Mouse (Mus musculus) liver, adult 2 months (tissue): ENCODE measurements around the gene Nbea. TPM values are rescaled to one million over a fixed set of nuclear protein-coding genes. Genes with fewer than 3 reads are reported as not detected.
A peak's percentile ranks its signal among the peaks of the same experiment; 100 is the strongest.

Experiments
- DNase-seq: peaks from one replicate; pipeline ENCODE4 v3.0.0-alpha.2; 2011; ENCODE audit warnings: low read depth, low spot score; ENCODE audit errors: extremely low read depth
- H3K27ac ChIP-seq: fragments of 200-500 bp; replicated peaks from 2 replicates; pipeline ENCODE4 v1.5.1; 2012; ENCODE audit warnings: low read depth, mild to moderate bottlenecking, control low read depth, inconsistent platforms, low read length; ENCODE audit not compliant: insufficient read depth
- H3K27me3 ChIP-seq: fragments of 200-500 bp; 2 replicates; pipeline ENCODE4 v1.6.1; 2012; ENCODE audit warnings: mild to moderate bottlenecking, moderate library complexity, low read length, inconsistent platforms; ENCODE audit not compliant: control insufficient read depth, insufficient read depth
- H3K36me3 ChIP-seq: fragments of 200-500 bp; 2 replicates; pipeline ENCODE4 v1.6.1; 2012; ENCODE audit warnings: low read length, inconsistent platforms; ENCODE audit not compliant: control insufficient read depth, insufficient read depth
- H3K4me1 ChIP-seq: fragments of 200-500 bp; 2 replicates; pipeline ENCODE4 v1.6.1; 2011; ENCODE audit warnings: low read length; ENCODE audit not compliant: control insufficient read depth, insufficient read depth
- H3K4me3 ChIP-seq: fragments of 200-500 bp; 2 replicates; pipeline ENCODE4 v1.5.1; 2011; ENCODE audit warnings: low read depth, mild to moderate bottlenecking, control low read depth, low read length, moderate library complexity; ENCODE audit not compliant: insufficient read depth
- H3K79me2 ChIP-seq: fragments of 200-500 bp; 2 replicates; pipeline ENCODE4 v1.6.1; 2012; ENCODE audit warnings: inconsistent platforms, mild to moderate bottlenecking, low read length, moderate library complexity; ENCODE audit not compliant: control insufficient read depth, insufficient read depth
- H3K9ac ChIP-seq: fragments of 200-500 bp; 2 replicates; pipeline ENCODE4 v1.6.1; 2012; ENCODE audit warnings: low read depth, mild to moderate bottlenecking, control low read depth, inconsistent platforms, low read length
- CTCF ChIP-seq: fragments of 200-500 bp; IDR thresholded peaks from 2 replicates; pipeline ENCODE4 v1.5.1; 2011; ENCODE audit warnings: low read depth, low read length, control low read depth
- POLR2A ChIP-seq: fragments of 200-500 bp; IDR thresholded peaks from 2 replicates; pipeline ENCODE4 v1.6.1; 2011; ENCODE audit warnings: low read length, control low read depth; ENCODE audit not compliant: insufficient read depth; ENCODE audit errors: extremely low read depth
- WGBS: fragments of 180-500 bp; shearing (Covaris S2); methylation state at CpG from one replicate; pipeline ENCODE4 v1.1.7; 2018; 5-methylcytosine and 5-hydroxymethylcytosine counted together
- polyA plus RNA-seq: library from polyadenylated mRNA; depleted of rRNA; stranded (reverse); fragments of >200 nt; gene quantifications from 2 replicates; pipeline ENCODE4 v1.2.3, GENCODE M21; 2012
- total RNA-seq: library from RNA; depleted of rRNA; stranded (reverse); fragments of >200 nt; gene quantifications from 2 replicates; pipeline ENCODE4 v1.2.3, GENCODE M21; 2014

The Nbea gene
- total and polyA plus RNA-seq, 2 experiments = 0.38 to 1.9 TPM

DNA sequence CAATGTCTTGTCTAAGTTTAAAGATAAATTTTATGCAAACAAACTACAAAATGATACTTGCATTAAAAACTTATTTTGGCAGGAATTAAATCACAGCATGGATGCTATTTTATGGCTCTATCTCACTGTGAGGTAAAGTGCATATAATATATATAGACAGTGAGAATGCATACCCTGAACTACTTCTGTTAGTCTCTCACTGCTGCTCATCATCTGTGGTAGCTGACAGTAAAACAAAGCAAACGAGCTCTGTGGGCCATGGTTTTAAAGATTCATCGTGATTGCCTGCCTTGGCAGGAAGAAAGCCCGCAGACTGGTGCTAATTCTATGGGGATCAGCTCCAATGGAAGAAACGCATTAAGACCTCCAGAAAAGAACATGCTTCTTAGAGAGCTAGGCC lies 294.3 kb downstream of the Nbea start:
- Histone ChIP-seq H3K79me2 (no peaks in the 10 kb centered on the region), H3K4me3 (no peak overlapping the region), H3K9ac (no peak overlapping the region), H3K27ac (no peak overlapping the region), H3K4me1 (peaks cover 2% of the 10 kb centered on the region; the same call in 1 of the 2 replicates), H3K36me3 (no peaks in the 10 kb centered on the region), H3K27me3 (no peaks in the 10 kb centered on the region)
- TF ChIP-seq POLR2A (no peak), CTCF (no peak)
- WGBS = 89% methylated on average over 4 of the region's 4 CpGs
- DNase-seq = no peak

- H3K9ac ChIP-seq = no peak overlapping the region
- H3K4me1 ChIP-seq = peaks cover 2% of the 10 kb centered on the region; the same call in 1 of the 2 replicates
- H3K79me2 ChIP-seq = no peaks in the 10 kb centered on the region
- TF ChIP-seq POLR2A (no peak), CTCF (no peak)
- no peaks in the 10 kb centered on the region for H3K27me3 ChIP-seq
- DNase-seq = no peak
- no peak overlapping the region for H3K4me3 ChIP-seq
- WGBS = 88% methylated on average over 2 of the region's 2 CpGs
- no peak overlapping the region for H3K27ac ChIP-seq
- no peaks in the 10 kb centered on the region for H3K36me3 ChIP-seq
Measured at GRCm38 (mm10) chr3:55887829-55888210, 295.7 kb downstream of the Nbea start.

GRCm38 (mm10) chr3:55887193-55887828 lies 296.2 kb downstream of the Nbea start:
- Histone ChIP-seq H3K79me2 (no peaks in the 10 kb centered on the region), H3K4me3 (no peak overlapping the region), H3K27me3 (no peaks in the 10 kb centered on the region), H3K9ac (no peak overlapping the region), H3K36me3 (no peaks in the 10 kb centered on the region), H3K4me1 (peaks cover 2% of the 10 kb centered on the region; the same call in 1 of the 2 replicates), H3K27ac (no peak overlapping the region)
- WGBS = 51% methylated on average over 10 of the region's 10 CpGs
- DNase-seq = peak; percentile 4
- TF ChIP-seq CTCF (no peak), POLR2A (no peak)

DNA sequence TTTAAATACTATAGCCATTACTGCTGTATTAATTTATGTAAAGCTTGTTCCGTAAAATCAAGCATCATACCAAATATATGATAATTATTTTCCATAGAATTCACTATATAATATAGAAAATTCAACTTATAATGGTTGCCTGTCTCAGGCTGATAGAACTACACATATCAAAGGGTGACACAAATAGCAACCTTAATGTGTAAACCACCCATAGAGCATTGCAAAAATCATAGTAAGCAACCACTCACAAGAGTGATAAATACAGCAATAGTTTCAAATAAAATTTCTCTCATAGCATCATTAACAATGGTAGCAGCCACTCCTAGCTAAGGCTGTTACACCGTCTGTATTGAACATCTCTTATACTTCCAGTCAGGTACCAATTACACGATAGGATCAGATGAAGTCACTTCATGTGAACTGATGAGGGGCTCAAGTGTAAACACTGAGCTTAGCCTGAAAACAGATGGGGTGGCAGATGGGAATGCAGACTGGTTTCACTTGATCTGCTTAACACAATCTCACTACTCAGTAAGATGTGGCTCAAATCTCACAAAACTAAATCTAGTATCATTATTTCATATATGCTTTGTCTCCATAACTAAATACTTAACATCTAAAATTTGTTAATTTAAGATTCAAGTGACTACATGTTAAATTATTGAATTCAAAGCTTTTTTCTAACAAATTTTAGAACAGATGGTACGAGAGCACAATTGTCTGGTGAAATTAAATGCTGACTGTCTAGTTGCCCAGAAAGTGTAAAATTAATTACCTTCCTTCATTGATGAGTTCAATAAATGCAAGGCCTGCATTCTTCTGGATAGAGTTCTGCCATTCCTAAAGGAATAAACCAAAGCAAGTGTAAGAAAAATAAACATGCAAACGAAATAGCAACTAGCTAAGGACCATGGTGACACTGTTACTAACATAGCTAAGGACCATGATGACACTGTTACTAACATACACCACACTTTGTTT lies 310.3 kb downstream of the Nbea start:
- no peaks in the 10 kb centered on the region for H3K27me3 ChIP-seq
- H3K9ac ChIP-seq = no peak overlapping the region
- no peaks in the 10 kb centered on the region for H3K79me2 ChIP-seq
- WGBS = 86% methylated on average over 5 of the region's 5 CpGs
- H3K4me1 ChIP-seq = no peaks in the 10 kb centered on the region
- no peak for DNase-seq
- no peak overlapping the region for H3K27ac ChIP-seq
- H3K36me3 ChIP-seq = no peaks in the 10 kb centered on the region
- H3K4me3 ChIP-seq = no peak overlapping the region
- TF ChIP-seq CTCF (no peak), POLR2A (no peak)

- no peaks in the 10 kb centered on the region for H3K4me1 ChIP-seq
- H3K9ac ChIP-seq = no peak overlapping the region
- WGBS = 94% methylated on average over 7 of the region's 7 CpGs
- DNase-seq = no peak
- TF ChIP-seq POLR2A (no peak), CTCF (no peak)
- no peaks in the 10 kb centered on the region for H3K27me3 ChIP-seq
- no peak overlapping the region for H3K27ac ChIP-seq
- no peaks in the 10 kb centered on the region for H3K36me3 ChIP-seq
- no peaks in the 10 kb centered on the region for H3K79me2 ChIP-seq
- no peak overlapping the region for H3K4me3 ChIP-seq
Measured at GRCm38 (mm10) chr3:55852488-55852887, 331.0 kb downstream of the Nbea start.

DNA sequence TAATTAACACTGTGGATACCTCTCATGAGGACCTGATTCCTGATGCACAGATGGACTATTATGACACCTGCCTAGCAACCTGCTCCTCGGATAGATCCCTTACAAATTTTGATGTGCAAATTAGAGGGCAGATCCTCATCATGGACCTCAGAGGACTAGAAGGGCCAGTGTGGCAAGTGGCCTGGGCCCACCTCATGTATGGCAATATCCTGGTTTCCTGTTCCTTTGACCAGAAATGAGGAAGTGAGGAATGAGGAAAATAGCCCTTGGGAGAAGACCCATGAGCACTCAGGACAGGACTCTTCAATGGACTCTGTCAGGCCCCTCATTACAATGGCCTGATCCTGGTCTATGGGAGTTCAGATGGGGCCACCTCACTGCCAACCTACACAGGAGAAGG lies 336.4 kb downstream of the Nbea start:
- no peaks in the 10 kb centered on the region for H3K27me3 ChIP-seq
- H3K36me3 ChIP-seq = no peaks in the 10 kb centered on the region
- H3K4me3 ChIP-seq = no peak overlapping the region
- H3K9ac ChIP-seq = no peak overlapping the region
- no peaks in the 10 kb centered on the region for H3K79me2 ChIP-seq
- no peak overlapping the region for H3K27ac ChIP-seq
- 90% methylated on average over 1 of the region's 1 CpGs for WGBS
- H3K4me1 ChIP-seq = no peaks in the 10 kb centered on the region
- no peak for DNase-seq
- TF ChIP-seq POLR2A (no peak), CTCF (no peak)
